8 mouse cellular contexts compared by ENCODE assay signal in genomic region chr11:100414021-100414913, GRCm38 (mm10). TPM values are rescaled to one million over a fixed set of nuclear protein-coding genes. Genes with fewer than 3 reads are reported as not detected.
DNase-seq lines count a peak whose midpoint lies in the region; ATAC-seq and TF ChIP-seq lines count a peak whose summit lies in the region.

P3h4 (minus strand) TSS chr11:100414836.

- peak; percentile 59 for TF ChIP-seq CTCF in small intestine, adult 2 months (IDR thresholded peaks at IDR 0.05; ENCODE audit: extremely low read depth, insufficient read length, insufficient replicate concordance, low read depth, low read length)

- H3K27me3 ChIP-seq in intestine, embryonic 16.5 days (replicated peaks; ENCODE audit: control insufficient read depth, insufficient read depth, low read length) = no peaks in the 10 kb centered on the region
- no peaks in the 10 kb centered on the region for H3K27me3 ChIP-seq in limb, embryonic 12.5 days
- peaks cover 53% of the 10 kb centered on the region for H3K27me3 ChIP-seq in midbrain, embryonic 12.5 days
- H3K27me3 ChIP-seq in small intestine, adult 2 months (ENCODE audit: control insufficient read depth, insufficient read depth, low read length) = peaks cover 11% of the 10 kb centered on the region

- H3K4me2 ChIP-seq in intestine, embryonic 16.5 days (ENCODE audit: low read depth, low read length) = peak within 1 kb of the TSS; percentile 85
- H3K4me2 ChIP-seq in limb, embryonic 12.5 days = peak within 1 kb of the TSS; percentile 86
- H3K4me2 ChIP-seq in midbrain, embryonic 12.5 days (replicated peaks) = peak within 1 kb of the TSS; percentile 63

- ATAC-seq in granulocyte monocyte progenitor cell, adult 5-6 weeks (replicated peaks; ENCODE audit: poor library complexity, severe bottlenecking) = peak; percentile 66
- peak; percentile 91 for ATAC-seq in intestine, embryonic 16.5 days
- peak; percentile 93 for ATAC-seq in limb, embryonic 12.5 days (ENCODE audit: insufficient number of reproducible peaks, insufficient read depth, low FRiP score, low TSS enrichment, low read depth)
- peak; percentile 92 for ATAC-seq in midbrain, embryonic 12.5 days (ENCODE audit: low FRiP score, low read depth)
- no peak for ATAC-seq in activated CD4-positive, CD25-positive, alpha-beta regulatory T cell, adult 4 months

- no peak for TF ChIP-seq POLR2A in small intestine, adult 2 months (IDR thresholded peaks at IDR 0.05; ENCODE audit: low read depth, low read length)

- peak within 1 kb of the TSS; percentile 93 for H3K27ac ChIP-seq in intestine, embryonic 16.5 days (ENCODE audit: low read length)
- peak within 1 kb of the TSS; percentile 97 for H3K27ac ChIP-seq in limb, embryonic 12.5 days
- H3K27ac ChIP-seq in midbrain, embryonic 12.5 days (replicated peaks) = peak within 1 kb of the TSS; percentile 68
- H3K27ac ChIP-seq in small intestine, adult 2 months (ENCODE audit: insufficient read depth, low read depth, low read length) = peak within 1 kb of the TSS; percentile 73

- WGBS in intestine, embryonic 16.5 days = 1% methylated on average over 93 of the region's 93 CpGs
- WGBS in limb, embryonic 12.5 days = 1% methylated on average over 93 of the region's 93 CpGs
- 2% methylated on average over 93 of the region's 93 CpGs for WGBS in midbrain, embryonic 12.5 days
- 5% methylated on average over 92 of the region's 93 CpGs for WGBS in small intestine, adult 2 months

- H3K9me3 ChIP-seq in intestine, embryonic 16.5 days (ENCODE audit: control insufficient read depth, low read length) = no peaks in the 10 kb centered on the region
- no peaks in the 10 kb centered on the region for H3K9me3 ChIP-seq in limb, embryonic 12.5 days
- H3K9me3 ChIP-seq in midbrain, embryonic 12.5 days = no peaks in the 10 kb centered on the region

- peak; percentile 85 for DNase-seq in adrenal gland, postnatal 25 days
- peak; percentile 83 for DNase-seq in embryo, embryonic 11.5 days (ENCODE audit: low read depth, low spot score)

- H3K9ac ChIP-seq in intestine, embryonic 16.5 days (ENCODE audit: low read depth, low read length) = peak within 1 kb of the TSS; percentile 90
- peak within 1 kb of the TSS; percentile 87 for H3K9ac ChIP-seq in limb, embryonic 12.5 days (replicated peaks)
- peak within 1 kb of the TSS; percentile 67 for H3K9ac ChIP-seq in midbrain, embryonic 12.5 days (replicated peaks)

- peaks cover 35% of the 10 kb centered on the region for H3K4me1 ChIP-seq in intestine, embryonic 16.5 days (ENCODE audit: control insufficient read depth, insufficient read depth, low read length)
- peaks cover 42% of the 10 kb centered on the region for H3K4me1 ChIP-seq in limb, embryonic 12.5 days (replicated peaks)
- peaks cover 19% of the 10 kb centered on the region; the same call in 1 of the 2 replicates for H3K4me1 ChIP-seq in midbrain, embryonic 12.5 days
- peaks cover 13% of the 10 kb centered on the region for H3K4me1 ChIP-seq in small intestine, adult 2 months (ENCODE audit: control insufficient read depth, insufficient read depth, insufficient read length, low read length)

- no peaks in the 10 kb centered on the region for H3K36me3 ChIP-seq in intestine, embryonic 16.5 days (ENCODE audit: control insufficient read depth, insufficient read depth, low read length)
- peaks cover 31% of the 10 kb centered on the region for H3K36me3 ChIP-seq in limb, embryonic 12.5 days
- H3K36me3 ChIP-seq in midbrain, embryonic 12.5 days = peaks cover 3% of the 10 kb centered on the region; the same call in 1 of the 2 replicates
- no peaks in the 10 kb centered on the region for H3K36me3 ChIP-seq in small intestine, adult 2 months (ENCODE audit: control insufficient read depth, insufficient read depth, low read length)

- H3K4me3 ChIP-seq in intestine, embryonic 16.5 days (ENCODE audit: low read length) = peak within 1 kb of the TSS; percentile 72
- peak within 1 kb of the TSS; percentile 77 for H3K4me3 ChIP-seq in limb, embryonic 12.5 days (replicated peaks)
- H3K4me3 ChIP-seq in midbrain, embryonic 12.5 days = peak within 1 kb of the TSS; percentile 57
- H3K4me3 ChIP-seq in small intestine, adult 2 months (ENCODE audit: low read depth, low read length) = peak within 1 kb of the TSS; percentile 65

RNA-seq across cellular contexts. Expression of gene P3h4, which starts in this region (rescaled TPM):
- 25.7 and 29.4 TPM in 2 replicates for total RNA-seq in adrenal gland, postnatal 25 days (2021)
- total RNA-seq in granulocyte monocyte progenitor cell, adult 5-6 weeks (2014; fragmentation: Nextera tagmentation) = not detected in 2 replicates
- 0.26 TPM in 1 of 2 replicates, not detected in the other for total RNA-seq in granulocyte monocyte progenitor cell, adult 5-6 weeks (2017)
- 36.9 and 38.5 TPM in 2 replicates for polyA plus RNA-seq in intestine, embryonic 16.5 days (2015; fragmentation: Nextera tagmentation; extraction: Ambion mirVana)
- polyA plus RNA-seq in limb, embryonic 12.5 days (2016; fragmentation: Nextera tagmentation; extraction: Ambion mirVana) = 54.3 and 58.3 TPM in 2 replicates
- polyA plus RNA-seq in midbrain, embryonic 12.5 days (2016; fragmentation: Nextera tagmentation; extraction: Ambion mirVana) = 19.7 and 25.4 TPM in 2 replicates
- polyA plus RNA-seq in small intestine, adult 2 months (2012; rRNA removed) = 11.4 and 12.8 TPM in 2 replicates
- polyA plus RNA-seq in activated CD4-positive, CD25-positive, alpha-beta regulatory T cell, adult 4 months (2017; shearing (Covaris generic)) = not detected

Comparison
In these comparisons a context has a peak if more than half of its experiments do, and no peak if none do; other contexts are left out.
1. RNA of gene P3h4 (total RNA-seq): 25.7 to 29.4 TPM in adrenal gland, postnatal 25 days; 0.26 TPM in granulocyte monocyte progenitor cell, adult 5-6 weeks; every median in the first group is over 10 times any median in the second.
2. Peak in ATAC-seq in granulocyte monocyte progenitor cell, adult 5-6 weeks; RNA of the gene not detected or under 1 TPM.
3. Peak in every context shown above with its lines, with median percentiles within 50 percentile points of each other: H3K27ac ChIP-seq, H3K4me2 ChIP-seq, H3K4me3 ChIP-seq and H3K9ac ChIP-seq.